Mouse (Mus musculus) left cerebral cortex, postnatal 4 days (tissue): ENCODE data around the gene Bhmt2. TPM values are rescaled to one million over a fixed set of nuclear protein-coding genes. Genes with fewer than 3 reads are reported as not detected.
A peak's percentile ranks its signal among the peaks of the same experiment; 100 is the strongest.

Experiments
- DNase-seq: peaks from one replicate; pipeline ENCODE4 v3.0.0-alpha.2; 2022
- intact Hi-C: fragments of 180-260 bp; cut with DNase I; formaldehyde crosslinking; loops from one replicate; pipeline ENCODE4 v1.15.1; 2025
- total RNA-seq, 2 experiments: library from RNA; stranded (reverse); gene quantifications; 2 replicates each; pipeline ENCODE4 v1.2.3; 2021

Gene Bhmt2
- total RNA-seq, 2 experiments from 2014 or later: 0.20 TPM; not detected in 1

DNA sequence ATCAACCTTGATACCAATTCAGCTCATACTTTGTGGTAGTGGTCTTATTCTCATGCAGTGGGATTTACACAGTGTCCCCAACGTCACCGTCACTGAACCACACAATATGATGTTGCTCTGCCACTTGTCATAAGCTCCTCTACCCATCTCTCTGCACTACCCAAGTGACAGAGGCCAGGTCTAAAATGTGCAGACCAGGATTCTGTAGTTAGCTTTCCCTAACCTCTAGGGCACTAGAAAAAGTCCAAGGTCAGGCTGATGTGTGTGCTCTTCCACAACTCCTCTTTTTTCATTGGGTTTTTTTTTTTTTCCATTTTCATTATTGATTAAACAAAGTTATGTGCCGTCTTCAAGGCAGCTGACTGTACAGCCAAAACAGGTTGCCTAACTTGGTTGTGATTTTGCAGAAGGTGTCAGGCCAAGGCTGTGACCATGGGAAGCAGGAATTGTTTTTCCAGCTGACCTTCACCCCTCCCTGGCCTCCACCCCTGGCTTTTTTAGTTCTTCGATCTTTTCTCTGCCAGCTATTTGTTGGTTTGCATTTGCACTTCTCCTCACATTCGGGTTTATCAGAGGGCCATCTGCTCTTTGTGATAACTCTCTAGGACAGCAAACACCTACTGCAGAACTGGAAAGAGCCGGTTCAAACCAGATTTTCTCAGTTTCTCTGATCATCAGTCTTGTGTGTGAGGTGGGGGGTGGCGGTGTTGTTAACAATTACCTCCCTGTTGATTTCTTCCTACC is 25.5 kb downstream of the Bhmt2 start:
- DNase-seq: no peak

DNA sequence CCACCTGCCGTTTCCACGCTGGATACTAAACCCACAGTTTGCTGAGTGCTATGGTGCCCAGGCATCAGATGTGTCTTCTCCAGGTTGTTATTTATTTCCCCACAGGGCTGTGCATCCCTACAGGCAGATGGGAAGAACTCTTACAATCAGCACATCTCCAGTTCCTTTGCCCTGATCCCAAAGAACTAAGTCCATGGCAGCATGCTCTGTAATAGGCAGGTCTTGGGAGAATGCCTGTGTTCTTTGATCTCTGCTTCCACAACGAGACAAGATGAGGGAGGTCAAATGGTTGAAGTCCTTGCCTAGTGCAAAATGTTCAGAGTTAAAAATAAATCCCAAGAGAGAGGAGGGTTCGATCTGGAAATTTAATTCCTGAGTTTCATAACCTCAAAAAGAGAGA is 34.5 kb downstream of the Bhmt2 start:
- intact Hi-C loops: no loop called here
- no peak for DNase-seq

More for the DNA sequence above, 25.5 kb downstream of the Bhmt2 start:
- intact Hi-C loops: no loop called here

DNA sequence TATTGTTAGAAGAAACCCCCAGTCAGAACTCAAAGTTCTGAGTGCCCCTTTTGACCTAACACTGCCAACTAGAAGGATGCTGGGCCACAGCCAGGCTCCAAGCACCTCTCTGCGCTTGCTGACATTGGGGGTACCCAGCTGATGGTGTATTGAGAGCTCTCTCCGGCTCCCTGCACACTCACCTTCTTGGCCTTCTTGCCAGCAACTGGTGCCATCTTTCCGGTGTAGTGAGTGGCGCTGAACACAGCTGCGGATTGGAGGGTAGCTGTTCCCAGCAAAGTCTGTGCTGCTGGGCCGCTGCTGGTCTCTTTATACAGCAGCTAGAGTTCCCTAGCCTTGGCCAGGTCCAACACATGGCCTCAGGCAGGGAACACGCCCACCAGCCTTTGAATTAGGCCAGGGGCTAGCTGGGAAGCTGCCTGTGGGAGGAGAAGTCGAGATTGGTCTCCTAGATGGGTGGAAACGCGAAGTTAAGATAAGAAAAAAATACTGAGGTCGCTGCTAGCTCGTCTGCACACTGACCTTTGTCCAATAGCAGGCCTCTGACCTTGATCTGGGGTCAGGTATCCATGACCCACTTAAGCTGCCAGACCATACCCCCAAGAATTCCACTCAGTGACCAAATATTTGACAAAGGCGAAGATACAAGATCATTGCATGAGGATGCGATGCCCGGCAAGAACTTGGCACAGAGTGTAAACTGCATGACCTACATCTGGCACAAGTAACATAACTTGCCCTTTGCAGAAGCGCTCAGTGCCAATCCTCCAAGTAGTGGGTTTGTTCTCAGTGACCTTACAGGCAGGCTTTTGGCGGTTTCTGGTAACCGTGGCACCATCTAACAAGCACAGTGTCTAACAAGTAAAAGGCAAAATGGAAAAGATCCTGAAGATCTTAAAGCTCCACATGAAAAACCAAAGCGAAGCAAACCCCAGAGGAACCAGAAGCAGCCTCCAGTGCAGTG is 36.5 kb downstream of the Bhmt2 start, which contains the start of gene Bhmt:
TSS of gene Bhmt (minus strand) at position 680 of the 964 bp plus-strand sequence.
- DNase-seq: no peak
- intact Hi-C loops: no loop called here

DNA sequence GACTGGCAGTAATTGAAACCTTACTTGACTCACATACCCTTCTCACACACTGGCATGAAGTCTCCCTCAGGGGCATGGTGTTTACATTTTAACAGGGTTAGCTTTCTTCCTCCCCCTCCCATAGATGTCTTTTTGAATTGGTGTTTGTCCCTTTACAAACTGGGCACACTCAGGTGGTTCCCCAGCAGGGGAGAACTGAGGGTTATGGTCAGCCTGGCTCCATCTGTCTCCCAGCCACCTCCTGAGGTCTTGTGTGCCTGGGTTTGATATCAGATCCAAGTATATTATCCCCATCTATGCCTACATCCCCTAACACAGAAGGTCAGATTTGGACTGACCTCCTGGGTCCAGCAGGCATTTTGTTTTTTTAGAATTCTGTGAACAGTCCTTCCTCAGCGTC is 37.5 kb downstream of the Bhmt2 start:
- peak; percentile 29 for DNase-seq
- intact Hi-C loops: no loop called here

DNA sequence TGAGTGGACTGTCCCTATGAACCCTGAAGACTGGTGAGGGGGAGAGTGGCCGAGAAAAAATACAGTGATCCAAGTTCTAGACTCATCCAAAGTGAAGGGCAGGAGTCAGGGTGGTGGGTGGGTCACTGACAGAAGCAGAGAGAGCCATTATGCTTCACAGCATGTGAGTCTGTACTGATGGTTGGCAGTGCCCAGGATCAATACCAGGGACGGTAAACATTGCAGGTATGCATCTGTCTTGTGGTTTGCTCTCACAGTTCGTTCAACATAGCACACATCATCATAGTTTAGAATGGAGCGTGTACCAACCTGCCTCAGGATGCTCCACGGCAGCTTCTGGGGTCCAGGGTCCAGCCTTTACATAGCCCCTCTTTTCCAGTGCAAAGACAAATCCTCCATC is 41.2 kb downstream of the Bhmt2 start:
- no peak for DNase-seq
- intact Hi-C loops: no loop called here

DNA sequence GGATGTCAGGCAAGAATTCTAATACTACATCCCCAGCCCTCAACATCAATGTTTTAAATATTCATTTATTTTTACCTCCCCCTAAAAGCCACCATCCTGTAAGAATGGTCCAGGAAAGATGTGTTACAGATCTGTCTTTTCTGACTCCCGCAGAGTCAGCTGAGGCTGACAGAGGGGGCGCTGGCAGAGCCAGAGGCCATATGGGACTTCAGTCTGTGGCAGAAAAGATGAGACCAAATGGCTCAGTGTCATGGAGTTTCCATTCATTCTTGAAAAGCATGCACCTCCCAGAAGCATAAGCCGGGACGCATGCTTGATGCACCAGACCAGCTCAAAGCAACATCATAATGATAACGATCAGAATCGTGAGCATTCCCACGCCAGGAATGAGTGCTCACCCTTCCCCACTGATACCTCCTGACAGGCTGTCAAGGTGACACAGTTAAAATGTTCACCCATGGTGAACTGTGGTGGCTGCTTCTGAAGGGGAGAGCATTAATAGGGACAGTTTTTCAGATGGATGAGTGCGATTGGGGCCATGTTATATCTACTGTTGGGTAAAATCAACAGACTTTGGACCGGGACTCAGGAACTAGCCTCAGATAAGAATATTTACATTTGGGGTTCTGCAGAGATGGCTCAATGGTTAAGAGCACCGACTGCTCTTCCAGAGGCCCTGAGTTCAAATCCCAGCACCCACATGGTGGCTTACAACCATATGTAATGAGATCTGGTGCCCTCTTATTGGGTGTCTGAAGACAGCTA is 43.0 kb downstream of the Bhmt2 start:
- intact Hi-C loops: no loop called here
- DNase-seq: peak; percentile 64

DNA sequence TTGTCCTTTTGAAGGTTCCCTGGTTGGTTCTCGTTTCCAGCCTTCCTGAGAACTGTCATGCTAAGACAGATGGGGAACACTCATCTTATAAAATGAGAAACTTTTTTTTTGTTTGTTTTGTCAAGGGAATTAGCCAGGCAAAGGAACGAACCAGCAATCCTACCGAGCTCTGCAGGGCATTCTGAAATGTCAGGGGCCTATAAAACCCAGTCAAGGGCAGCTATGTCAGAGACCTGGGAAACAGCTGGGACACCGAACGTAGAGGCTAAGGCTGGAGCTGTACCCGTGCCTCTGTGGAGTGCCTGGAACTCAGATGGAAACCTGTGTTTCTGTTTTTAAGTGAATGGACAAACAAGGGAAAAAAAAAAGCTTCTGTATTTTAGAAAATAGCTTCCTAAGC is 45.2 kb downstream of the Bhmt2 start:
- intact Hi-C loops: no loop called here
- DNase-seq: no peak

DNA sequence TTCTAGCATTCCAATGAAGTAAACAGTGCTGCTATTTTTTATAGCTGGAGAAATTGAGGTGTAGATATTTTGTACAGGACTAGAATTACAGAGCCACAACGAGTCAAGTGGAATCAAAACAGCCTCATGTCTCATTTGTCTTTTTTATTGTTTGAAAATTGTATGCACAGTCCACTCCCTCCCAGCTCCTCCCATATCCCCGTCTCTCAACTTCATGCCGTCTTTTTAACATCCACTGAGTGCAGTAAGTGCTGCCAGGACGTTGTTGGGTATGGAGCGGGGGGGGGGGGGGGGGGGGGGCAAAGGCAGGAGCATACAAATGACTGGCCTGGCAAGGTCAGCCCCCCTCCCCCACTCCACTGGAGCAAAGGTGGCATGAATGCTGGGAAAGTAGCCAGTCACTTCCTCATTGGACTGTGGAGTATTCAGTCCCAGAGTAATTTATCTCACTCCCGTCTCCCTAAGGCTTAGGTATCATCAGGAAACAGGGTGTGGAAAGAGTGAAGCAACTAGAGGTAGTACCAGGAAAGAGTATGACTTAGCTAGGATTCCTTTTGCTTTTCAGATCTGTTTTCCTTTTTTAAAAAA is 59.6 kb downstream of the Bhmt2 start:
- intact Hi-C loops: loop anchor here (5.0 to 10.0 kb wide), 3 partner anchors 108 to 860 kb away; no protein-coding TSS in a partner anchor

DNA sequence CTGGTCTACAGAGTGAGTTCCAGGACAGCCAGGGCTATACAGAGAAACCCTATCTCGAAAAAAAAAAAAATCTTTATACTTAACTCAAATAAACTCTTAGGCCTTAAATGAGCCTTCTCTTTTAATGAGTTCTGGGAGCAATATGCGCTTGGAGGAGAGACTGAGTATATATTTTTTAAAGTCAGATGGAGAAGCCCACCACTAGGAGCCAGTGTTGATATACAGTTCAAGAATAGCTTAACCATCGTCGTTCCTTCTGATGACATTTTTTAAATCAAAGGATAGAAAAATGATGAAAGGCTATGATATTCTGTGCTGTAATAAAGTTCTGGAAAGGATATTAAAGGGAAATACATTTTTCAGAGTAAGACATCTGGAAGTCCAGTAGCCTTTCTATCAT is 60.3 kb downstream of the Bhmt2 start:
- no peak for DNase-seq
- intact Hi-C loops: loop anchor here (5.0 to 10.0 kb wide), 3 partner anchors 109 to 859 kb away; no protein-coding TSS in a partner anchor

More for the DNA sequence above, 59.6 kb downstream of the Bhmt2 start:
- no peak for DNase-seq

DNA sequence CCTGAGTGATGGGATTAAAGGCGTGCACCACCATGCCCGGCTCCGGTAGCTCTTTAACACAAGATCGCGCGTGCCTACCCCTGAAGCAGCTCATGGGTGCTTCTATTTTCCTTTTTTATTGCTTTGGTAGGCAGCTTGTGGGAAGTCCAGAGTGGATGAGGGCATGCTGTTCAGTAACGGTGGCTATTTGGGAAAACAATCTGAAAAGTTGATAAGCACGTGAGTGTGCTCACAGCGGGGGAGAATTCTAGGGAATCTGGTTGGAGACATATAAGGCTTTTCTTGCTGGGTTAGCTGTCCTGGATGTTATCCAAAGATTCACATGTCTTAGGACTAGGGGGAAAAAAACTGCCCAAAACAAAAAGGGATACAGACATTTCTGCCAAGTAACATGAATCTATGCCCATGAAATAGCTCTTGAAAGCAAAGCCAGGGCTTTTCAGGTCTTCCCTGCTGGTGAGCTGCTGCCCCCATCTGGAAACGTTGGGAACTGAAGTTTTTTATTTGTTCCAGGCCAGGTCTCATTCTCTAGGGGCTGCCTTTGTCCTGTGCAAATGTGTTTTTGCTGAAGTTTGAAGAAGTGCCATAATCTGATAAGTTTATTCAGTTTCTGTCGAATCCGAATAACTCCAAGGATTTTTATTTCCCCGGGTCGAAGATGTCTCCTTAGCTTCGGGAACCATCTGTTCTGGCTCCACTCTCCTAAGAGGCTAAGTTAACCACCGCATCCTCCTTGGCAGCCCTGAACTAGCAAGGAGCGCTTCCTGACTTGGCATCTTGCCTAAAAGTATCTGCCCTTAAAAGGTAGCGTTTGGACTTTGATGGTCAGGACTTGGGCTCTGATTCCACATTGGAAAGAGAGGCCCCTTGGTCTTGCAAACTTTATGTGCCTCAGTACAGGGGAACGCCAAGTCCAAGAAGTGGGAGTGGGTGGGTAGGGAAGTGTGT is 61.2 kb downstream of the Bhmt2 start:
- intact Hi-C loops: loop anchor here (5.0 to 10.0 kb wide), 3 partner anchors 109 to 858 kb away; no protein-coding TSS in a partner anchor
- DNase-seq: peak; percentile 81

DNA sequence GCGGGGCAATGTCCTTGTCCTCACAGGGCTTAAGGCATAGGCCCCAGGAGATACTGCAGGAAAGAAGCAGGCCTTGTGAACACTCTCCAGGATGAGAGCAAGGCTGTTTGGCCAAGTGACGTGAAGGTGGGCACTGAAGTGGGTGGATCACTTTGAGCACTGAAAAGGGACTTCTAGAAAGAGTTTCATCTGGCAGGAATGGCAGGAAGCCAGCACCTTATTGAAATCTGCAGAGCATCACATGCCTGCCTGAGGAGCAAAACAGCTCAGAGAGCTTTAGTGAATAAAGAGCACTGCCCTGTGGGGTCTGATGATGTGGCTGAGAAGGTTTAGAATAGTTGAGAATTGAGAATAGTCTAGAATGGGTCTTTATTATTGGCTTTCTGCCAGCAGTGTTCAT is 65.6 kb downstream of the Bhmt2 start:
- intact Hi-C loops: loop anchor here (10.0 kb wide), 1 partner anchor 114 kb away; the partner anchor contains the start of gene Jmy
- no peak for DNase-seq

DNA sequence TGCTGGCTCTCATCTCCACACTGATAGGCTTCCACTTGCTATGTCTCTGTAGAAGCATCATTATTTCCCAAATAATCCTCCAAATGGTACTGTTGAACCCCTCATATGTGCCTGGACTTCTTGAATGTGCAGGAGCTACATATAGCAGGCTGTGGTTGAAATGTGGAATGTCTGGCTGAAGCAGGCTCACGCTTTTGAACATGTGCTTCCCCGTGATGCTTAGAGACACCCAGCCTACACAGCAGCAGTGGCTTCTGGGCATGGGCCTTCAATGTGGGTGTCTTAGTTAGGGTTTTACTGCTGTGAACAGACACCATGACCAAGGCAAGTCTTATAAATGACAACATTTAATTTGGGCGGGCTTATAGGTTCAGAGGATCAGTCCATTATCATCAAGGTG is 66.4 kb downstream of the Bhmt2 start:
- intact Hi-C loops: loop anchor here (10.0 kb wide), 1 partner anchor 113 kb away; the partner anchor contains the start of gene Jmy
- DNase-seq: no peak

DNA sequence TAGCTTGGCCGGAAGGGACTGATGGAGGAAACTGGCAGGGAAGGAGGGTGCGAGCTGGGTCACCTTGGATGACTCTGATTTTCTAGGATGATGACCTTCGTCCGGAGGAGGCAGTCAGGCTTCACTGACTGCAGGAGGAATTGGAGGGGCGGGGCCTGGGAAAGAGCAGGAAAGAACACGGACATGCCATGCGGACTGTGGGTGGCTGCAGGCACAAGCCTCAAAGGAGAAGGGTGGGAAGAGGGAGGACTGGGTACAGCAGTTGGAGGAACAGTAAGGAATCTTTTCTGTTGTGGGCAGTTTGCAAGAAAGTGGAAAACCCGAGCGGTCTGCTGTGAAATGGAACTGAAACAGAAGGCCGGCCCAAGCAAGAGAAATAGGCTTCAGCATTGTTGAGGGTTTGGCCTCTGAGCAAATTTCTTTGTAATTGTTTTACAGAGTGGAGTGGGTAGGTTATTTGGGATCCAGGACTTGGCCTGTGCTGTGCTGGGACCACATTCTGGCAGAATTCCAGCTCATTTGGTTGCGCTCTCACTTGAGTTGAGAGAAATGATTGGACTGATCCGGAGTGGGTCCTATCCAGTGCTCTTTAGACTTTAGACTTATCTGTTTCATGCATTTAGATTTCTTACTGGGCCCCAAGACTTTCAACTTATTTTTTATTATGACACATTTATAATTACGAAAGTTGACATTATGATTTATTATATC is 67.1 kb downstream of the Bhmt2 start:
- peak; percentile 11 for DNase-seq

More for the DNA sequence above, 67.1 kb downstream of the Bhmt2 start:
- intact Hi-C loops: loop anchor here (10.0 kb wide), 1 partner anchor 112 kb away; the partner anchor contains the start of gene Jmy

Other genes with a start within 250 kb of the Bhmt2 start
- gene Jmy, start 174.5 kb downstream of the Bhmt2 start, total RNA-seq: 10 to 100 TPM; 40.4 to 44.4 TPM
- gene Bhmt, start 36.3 kb downstream of the Bhmt2 start, total RNA-seq: not detected
- gene Dmgdh, start 131 bp upstream of the Bhmt2 start, total RNA-seq: under 1 TPM; 0.83 to 0.86 TPM
- 10 to 100 TPM; 31.7 to 34.8 TPM for gene Arsb, start 97.3 kb upstream of the Bhmt2 start, total RNA-seq